Mouse (Mus musculus) thymus, postnatal 14 days (tissue): ENCODE measurements around the gene Gm10031.
"Not testable (repeated sequence)": the region's sequence is repeated elsewhere in the genome, so short reads cannot be mapped to it uniquely, and the experiment has no call there.

Source experiments
- DNase-seq: peaks from one replicate; pipeline ENCODE4 v3.0.0; 2021

The Gm10031 gene

DNA sequence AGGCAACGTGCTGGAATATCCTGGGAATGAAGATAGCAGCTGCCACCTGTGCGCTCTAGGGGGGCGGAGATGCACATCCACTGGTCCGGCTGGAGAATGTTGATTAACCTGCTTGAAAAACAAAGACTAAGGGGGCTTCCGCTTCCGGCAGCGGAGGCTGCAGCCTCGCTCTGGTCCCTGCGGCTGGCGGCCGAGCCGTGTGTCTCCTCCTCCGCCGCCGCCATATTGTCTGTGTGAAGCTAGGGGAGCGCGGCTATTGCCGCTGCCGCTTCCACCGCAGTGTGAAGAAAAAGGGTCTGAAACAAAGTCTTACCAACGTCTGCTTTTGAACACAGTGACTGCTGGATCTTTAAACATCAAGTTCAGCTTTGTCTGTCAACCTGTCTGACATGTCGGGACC lies at the start of gene Gm10031:
Gm10031 (plus strand) TSS at position 171 of the 400 bp plus-strand sequence.
- DNase-seq = not testable (repeated sequence)

GRCm38 (mm10) chr1:156474854-156475253 lies 49.0 kb upstream of the Gm10031 start:
- DNase-seq = no peak

DNA sequence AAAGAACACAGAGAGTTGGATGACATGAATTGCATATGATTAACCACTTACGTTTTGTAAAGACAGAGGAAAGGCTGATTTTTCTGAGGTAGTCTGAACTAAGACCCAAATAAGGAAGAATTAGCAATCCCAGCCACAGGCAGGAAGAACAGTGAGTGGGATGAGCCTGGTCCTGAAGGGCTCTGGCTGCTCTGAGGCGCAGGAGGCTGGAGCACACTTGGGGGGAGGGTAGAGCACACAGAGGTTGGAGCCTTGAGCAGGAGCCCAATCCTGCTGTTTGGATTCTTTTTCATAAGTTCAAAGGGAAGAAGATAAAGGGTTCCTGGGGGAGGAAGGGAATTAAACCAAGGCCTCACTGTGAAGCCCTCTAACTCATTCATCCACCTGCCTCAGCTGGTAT lies 47.8 kb upstream of the Gm10031 start:
- no peak for DNase-seq

- DNase-seq = no peak
Observed at GRCm38 (mm10) chr1:156476535-156476934, 47.3 kb upstream of the Gm10031 start.

DNA sequence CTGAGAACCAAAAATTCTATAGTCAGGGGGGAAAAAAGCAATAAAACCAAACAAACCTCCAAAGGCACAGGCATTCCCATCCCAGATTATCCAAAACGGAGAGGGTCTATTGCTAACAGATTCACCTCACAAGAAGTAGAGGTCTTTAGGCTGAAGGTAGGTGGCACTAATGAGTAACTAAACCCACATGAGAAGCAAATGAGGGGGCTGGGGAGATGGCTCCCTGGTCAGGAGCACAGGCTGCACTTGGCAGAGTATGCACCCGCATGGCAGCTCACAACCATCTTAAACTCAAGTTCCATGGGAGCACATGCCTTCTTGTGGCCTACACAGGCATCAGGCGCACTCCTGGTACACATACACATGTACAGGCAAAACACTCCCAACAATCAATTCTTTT lies 42.0 kb upstream of the Gm10031 start:
- no peak for DNase-seq

- DNase-seq = peak; percentile 21
Observed at GRCm38 (mm10) chr1:156487498-156487897, 36.3 kb upstream of the Gm10031 start.

GRCm38 (mm10) chr1:156488031-156488430 lies 35.8 kb upstream of the Gm10031 start:
- DNase-seq = no peak

DNA sequence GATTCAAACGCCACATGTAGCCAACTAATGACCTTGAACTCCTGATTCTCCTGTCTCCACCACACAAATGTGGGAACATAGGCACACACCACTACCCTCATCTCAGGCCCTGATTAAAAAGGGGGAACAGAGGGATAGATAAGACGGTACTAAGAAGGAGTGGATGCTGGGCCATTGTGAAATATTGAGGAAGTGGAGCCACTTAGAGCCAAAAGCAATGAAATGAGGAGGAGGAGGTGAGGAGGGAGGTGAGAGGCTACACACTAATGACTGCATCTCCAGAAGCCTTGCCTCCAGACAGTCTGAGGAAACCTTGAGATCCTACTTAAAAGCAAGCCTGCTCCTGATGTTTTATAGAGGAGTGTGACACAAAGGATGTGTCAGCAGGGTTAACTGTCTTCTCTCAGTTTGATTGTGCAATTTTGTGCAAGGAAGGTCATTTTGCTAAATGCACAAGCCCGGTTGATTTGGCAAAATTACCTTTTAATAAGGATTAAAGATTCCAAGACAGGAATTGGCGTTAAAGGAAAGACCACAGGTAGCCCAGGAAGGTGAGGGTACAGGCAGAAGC lies 32.5 kb upstream of the Gm10031 start:
- DNase-seq = no peak

GRCm38 (mm10) chr1:156495025-156495424 lies 28.8 kb upstream of the Gm10031 start:
- no peak for DNase-seq

GRCm38 (mm10) chr1:156496910-156497309 lies 26.9 kb upstream of the Gm10031 start:
- DNase-seq = no peak

DNA sequence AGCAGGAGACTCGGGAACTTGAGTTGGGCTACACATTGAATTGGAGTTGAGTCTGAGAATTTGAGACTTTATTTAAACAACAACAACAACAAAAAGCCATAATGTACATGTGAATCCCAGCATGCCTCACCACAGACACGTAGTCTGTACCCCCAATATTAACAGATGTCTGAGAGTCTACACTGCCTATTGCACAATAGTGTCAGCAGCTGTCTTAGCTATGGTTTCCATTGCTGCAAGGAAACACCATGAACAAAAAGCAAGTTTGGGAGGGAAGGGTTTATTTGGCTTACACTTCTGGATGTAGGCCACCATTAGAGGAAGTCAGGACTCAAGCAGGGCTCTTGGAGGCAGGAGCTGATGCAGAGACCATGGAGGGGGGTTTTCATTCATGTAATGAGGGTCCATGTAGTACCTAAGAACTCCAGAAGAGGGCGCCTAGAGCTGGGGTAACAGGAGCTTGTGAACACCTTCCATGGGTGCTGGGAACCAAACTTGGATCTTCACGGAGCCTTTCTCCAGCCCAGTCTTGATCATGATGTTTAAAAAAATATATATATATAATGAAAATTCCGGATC lies 18.8 kb upstream of the Gm10031 start:
- peak; percentile 30 for DNase-seq

GRCm38 (mm10) chr1:156505901-156506300 lies 17.9 kb upstream of the Gm10031 start:
- DNase-seq = no peak

GRCm38 (mm10) chr1:156507753-156508152 lies 16.1 kb upstream of the Gm10031 start:
- no peak for DNase-seq

- DNase-seq = no peak
Observed at GRCm38 (mm10) chr1:156520136-156520780, 3.6 kb upstream of the Gm10031 start.

GRCm38 (mm10) chr1:156521796-156522517 lies 1.9 kb upstream of the Gm10031 start:
- DNase-seq = peak; percentile 65

DNA sequence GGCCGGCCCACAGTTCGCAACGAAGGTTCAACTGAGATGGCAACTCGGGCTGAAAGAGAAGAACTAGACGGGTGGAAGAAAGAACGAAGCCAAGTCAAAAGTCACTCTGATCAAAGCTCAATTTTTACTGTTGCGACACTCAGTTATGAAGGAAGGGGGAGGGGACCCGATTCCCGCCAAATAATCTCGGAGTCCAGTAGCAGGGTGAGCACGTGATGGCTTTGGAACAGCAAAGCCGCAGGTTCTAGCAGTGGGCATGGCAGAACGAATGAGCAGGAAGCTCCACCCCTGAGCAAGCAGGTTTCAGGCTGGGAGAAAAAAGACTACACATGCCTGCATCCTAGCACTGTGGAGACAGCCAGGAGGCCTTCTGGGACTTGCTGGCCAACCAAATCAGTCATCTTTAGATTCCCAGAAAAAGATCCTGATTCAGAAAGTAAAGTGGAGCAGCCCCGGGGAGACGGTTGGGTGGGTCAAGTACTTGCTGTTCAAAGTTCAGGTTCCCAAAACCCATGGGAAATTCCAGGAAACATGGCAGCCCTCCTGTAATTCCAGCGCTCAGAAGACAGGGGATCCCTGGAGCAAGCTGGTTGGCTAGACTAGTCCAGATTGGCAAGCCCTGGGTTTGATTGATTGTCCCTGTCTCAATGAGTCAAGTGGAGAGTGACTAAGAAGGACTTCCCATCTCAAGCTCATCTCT lies 8.8 kb downstream of the Gm10031 start:
- not testable (repeated sequence) for DNase-seq

- no peak for DNase-seq
Observed at GRCm38 (mm10) chr1:156533483-156533882, 9.7 kb downstream of the Gm10031 start.

DNA sequence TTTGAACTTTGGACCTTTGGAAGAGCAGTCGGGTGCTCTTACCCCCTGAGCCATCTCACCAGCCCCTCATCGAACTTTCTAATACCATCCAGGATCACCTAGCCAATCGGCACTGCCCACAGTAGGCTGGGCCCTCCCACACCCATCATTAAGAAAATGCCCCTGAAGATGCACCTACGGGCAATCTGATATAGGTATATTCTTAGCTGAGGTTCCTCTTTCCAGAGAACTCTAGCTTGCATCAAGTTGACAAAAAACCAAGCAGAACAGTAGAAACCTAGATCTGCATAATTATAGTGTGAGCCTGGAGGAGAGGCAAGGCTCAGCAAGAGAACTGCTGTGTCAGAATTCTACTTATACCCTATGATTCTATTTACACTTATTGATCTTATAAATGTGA lies 10.1 kb downstream of the Gm10031 start:
- DNase-seq = no peak

- no peak for DNase-seq
Observed at GRCm38 (mm10) chr1:156537031-156537430, 13.2 kb downstream of the Gm10031 start.

DNA sequence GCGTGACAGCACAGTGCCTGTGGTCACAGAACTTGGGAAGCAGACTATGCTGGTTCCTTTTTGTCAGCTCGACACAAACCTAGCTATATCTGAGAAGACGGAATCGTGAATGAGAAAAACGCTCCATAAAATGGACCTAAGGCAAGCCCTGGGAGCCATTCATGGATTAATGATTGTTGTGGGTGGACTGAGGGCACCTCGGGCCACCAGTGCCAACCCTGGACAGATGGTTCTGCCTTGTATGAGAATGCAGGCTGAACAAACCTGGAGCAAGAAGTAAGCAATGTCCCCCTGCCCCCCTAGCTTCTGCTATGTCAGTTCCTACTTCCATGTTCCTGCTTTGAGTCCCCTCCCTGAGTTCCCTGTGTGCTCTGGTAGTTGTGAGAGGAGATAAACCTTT lies 13.9 kb downstream of the Gm10031 start:
- no peak for DNase-seq

DNA sequence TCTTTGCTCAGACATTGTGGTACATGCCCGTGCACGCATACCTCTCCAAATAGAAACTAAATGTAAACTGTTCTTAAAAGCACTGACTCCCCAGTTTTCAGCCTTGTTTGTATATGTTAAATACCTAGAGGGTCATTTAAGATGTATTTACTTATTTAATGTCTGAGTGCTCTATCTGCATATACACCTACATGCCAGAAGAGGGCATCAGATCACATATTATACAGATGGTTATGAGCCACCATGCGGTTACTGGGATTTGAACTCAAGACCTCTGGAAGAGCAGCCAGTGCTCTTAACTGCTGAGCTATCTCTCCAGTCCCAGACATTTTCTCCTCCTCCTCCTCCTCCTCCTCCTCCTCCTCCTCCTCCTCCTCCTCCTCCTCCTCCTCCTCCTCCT lies 14.6 kb downstream of the Gm10031 start:
- DNase-seq = no peak

- peak; percentile 35 for DNase-seq
Observed at GRCm38 (mm10) chr1:156539787-156540560, 16.2 kb downstream of the Gm10031 start.
